Mouse (Mus musculus) T-helper 17 cell (primary cell): ENCODE measurements at regions not wholly inside any gene's neighbourhood (a gene's known extent, or its start where the extent isn't known, plus 50 kb on each side); places are given as distances from the start of the nearest gene placed in this dataset.

Experiments used
- in situ Hi-C, 2 experiments: fragments of 300-600 bp; cut with MboI, MseI; formaldehyde crosslinking; loops; 1 replicate in 1 of 2; 2 replicates in 1 of 2; pipeline ENCODE4 v1.15.1; 2025; ENCODE audit warnings: high pct_unique_total_duplicates in 2 of 2

- in situ Hi-C loops: loop anchor here in 1 of 2 experiments (5.0 kb wide), 1 partner anchor 89 kb away; no protein-coding TSS in a partner anchor
Observed at GRCm38 (mm10) chr12:11981743-11982142, 280.2 kb upstream of the Fam49a start.

GRCm38 (mm10) chr12:11993513-11993912 is 268.4 kb upstream of the Fam49a start:
- in situ Hi-C loops: no loop called here

GRCm38 (mm10) chr12:11999199-11999598 is 262.7 kb upstream of the Fam49a start:
- in situ Hi-C loops: no loop called here

- in situ Hi-C loops: no loop called here
Observed at GRCm38 (mm10) chr12:12002414-12002813, 259.5 kb upstream of the Fam49a start.

GRCm38 (mm10) chr12:12010592-12010991 is 251.3 kb upstream of the Fam49a start:
- in situ Hi-C loops: no loop called here

- in situ Hi-C loops: no loop called here
Observed at GRCm38 (mm10) chr12:12023819-12024470, 238.0 kb upstream of the Fam49a start.

- in situ Hi-C loops: no loop called here
Observed at GRCm38 (mm10) chr12:12030039-12030550, 231.8 kb upstream of the Fam49a start.

GRCm38 (mm10) chr12:12034521-12034920 is 227.4 kb upstream of the Fam49a start:
- in situ Hi-C loops: no loop called here

- in situ Hi-C loops: no loop called here
Observed at GRCm38 (mm10) chr12:12039217-12039616, 222.7 kb upstream of the Fam49a start.

GRCm38 (mm10) chr12:12062215-12062614 is 199.7 kb upstream of the Fam49a start:
- in situ Hi-C loops: no loop called here

- in situ Hi-C loops: no loop called here
Observed at GRCm38 (mm10) chr12:12063910-12064309, 198.0 kb upstream of the Fam49a start.

- in situ Hi-C loops: no loop called here
Observed at GRCm38 (mm10) chr12:12064395-12064794, 197.5 kb upstream of the Fam49a start.

GRCm38 (mm10) chr12:12088338-12088737 is 173.6 kb upstream of the Fam49a start:
- in situ Hi-C loops: no loop called here
